Mouse (Mus musculus): ENCODE data around the gene Prlr. TPM values are rescaled to one million over a fixed set of nuclear protein-coding genes. Genes with fewer than 3 reads are reported as not detected.
A peak's percentile ranks its signal among the peaks of the same experiment; 100 is the strongest.

Prlr gene
- polyA plus RNA-seq, 1 experiment = 0.08 TPM

- DNase-seq (ENCODE audit: extremely low spot score in 1 of 2, low spot score in 1 of 2) = no peak
Observed at GRCm38 (mm10) chr15:10228636-10229035, 51.6 kb downstream of the Prlr start.

- no peak for DNase-seq (ENCODE audit: extremely low spot score in 1 of 2, low spot score in 1 of 2)
Observed at GRCm38 (mm10) chr15:10235977-10236376, 58.9 kb downstream of the Prlr start.

DNA sequence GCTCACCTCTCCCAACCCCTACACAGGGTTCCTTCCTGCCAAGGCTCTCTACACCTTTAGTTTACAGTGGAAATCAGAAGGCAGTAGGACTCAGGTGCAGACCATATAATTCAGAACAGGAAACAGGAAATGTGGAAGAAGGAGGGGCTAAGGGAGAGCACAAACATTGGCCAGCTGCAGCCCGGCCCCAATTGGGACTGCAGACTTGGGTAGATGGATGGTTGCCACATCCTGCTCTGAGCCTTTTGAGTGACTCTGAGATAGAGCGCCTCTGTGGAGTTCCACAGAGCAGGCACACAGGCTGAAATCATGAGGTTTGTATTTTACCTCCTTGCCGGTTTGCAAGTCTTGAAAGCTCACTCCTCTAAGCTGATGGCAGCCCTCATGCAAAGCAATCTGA lies 59.8 kb downstream of the Prlr start:
- no peak for DNase-seq (ENCODE audit: extremely low spot score in 1 of 2, low spot score in 1 of 2)

GRCm38 (mm10) chr15:10238454-10238853 lies 61.4 kb downstream of the Prlr start:
- no peak for DNase-seq (ENCODE audit: extremely low spot score in 1 of 2, low spot score in 1 of 2)

GRCm38 (mm10) chr15:10240228-10240795 lies 63.3 kb downstream of the Prlr start:
- DNase-seq (ENCODE audit: extremely low spot score in 1 of 2, low spot score in 1 of 2) = no peak

GRCm38 (mm10) chr15:10242250-10242649 lies 65.2 kb downstream of the Prlr start:
- DNase-seq (ENCODE audit: extremely low spot score in 1 of 2, low spot score in 1 of 2) = no peak

GRCm38 (mm10) chr15:10249285-10249684 lies 72.2 kb downstream of the Prlr start:
- no peak for DNase-seq (ENCODE audit: extremely low spot score in 1 of 2, low spot score in 1 of 2)

DNA sequence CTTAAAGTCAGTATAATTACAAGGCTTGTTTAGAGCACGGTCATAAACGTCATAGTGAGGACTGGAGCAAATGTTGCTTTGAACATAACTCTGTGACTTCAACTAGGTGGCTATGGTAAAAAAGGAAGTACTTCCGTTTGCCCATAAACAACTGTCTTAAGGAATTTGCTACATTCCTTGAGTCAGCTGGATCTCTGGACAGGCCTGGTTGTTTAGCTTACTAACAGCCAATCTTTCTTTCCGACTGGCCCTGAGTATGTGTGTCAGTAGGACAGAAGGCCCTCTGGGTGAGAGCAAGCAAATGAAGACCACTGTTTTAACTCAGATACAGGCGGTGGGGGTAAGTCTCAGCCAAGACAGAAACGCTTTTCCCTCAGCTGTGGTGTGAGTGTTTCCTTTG lies 73.7 kb downstream of the Prlr start:
- no peak for DNase-seq (ENCODE audit: extremely low spot score in 1 of 2, low spot score in 1 of 2)

DNA sequence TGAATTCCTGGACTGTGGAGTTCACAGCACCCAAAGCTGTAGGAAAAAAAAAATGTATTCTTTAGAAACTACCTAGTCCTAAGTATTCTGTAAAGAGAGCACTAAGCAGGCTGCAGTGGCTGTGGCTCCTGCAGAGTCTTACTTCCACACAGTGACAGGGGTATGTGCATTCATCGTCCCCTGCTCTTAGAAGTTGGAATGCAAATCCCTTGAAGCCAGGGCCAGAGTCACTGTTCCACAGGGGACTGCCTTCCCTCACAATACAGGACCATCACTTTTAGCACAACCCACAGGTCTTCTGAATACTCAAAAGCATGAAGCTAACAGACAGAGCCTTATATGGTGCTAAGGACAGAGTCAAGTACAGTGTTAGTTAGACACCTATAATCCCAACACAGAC lies 75.5 kb downstream of the Prlr start:
- DNase-seq (ENCODE audit: extremely low spot score in 1 of 2, low spot score in 1 of 2) = no peak

- DNase-seq (ENCODE audit: extremely low spot score in 1 of 2, low spot score in 1 of 2) = no peak
Observed at GRCm38 (mm10) chr15:10262219-10262618, 85.2 kb downstream of the Prlr start.

DNA sequence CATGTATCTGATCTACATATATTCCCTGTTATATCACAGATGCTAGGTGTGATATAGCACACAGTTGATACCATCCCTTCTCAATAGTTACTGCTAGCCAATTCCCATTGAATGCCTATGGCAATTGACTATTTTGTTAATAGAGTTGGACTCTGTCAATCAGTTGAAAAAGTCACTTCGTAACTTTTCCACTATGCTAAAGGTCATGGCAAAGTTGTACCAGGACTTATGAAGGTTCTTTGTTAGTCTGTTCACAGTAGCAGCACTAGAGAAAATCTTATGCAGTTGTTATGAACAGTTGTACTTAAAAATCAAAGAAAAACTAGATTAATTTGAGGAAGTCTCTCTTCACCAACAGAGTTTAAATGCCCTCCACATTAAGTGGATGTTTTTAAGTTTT lies 85.6 kb downstream of the Prlr start:
- DNase-seq (ENCODE audit: extremely low spot score in 1 of 2, low spot score in 1 of 2) = no peak

DNA sequence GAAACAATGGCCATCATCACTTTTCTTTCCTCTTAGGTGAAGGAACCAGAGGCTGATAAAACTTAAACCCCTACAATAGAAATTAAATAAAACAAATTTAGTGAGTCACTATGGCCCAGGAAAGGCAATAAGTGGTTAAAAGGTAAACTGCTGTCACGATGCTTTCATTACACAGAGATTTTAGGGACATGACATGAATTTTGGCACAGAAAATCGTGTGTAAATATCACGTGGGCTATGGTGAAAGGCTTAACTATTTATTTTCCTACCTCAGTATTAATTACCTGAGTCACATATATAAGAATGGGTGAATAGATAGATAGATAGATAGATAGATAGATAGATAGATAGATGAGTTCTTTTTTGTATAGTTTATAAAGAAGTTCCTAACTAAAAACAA lies 86.4 kb downstream of the Prlr start:
- DNase-seq (ENCODE audit: extremely low spot score in 1 of 2, low spot score in 1 of 2) = no peak

DNA sequence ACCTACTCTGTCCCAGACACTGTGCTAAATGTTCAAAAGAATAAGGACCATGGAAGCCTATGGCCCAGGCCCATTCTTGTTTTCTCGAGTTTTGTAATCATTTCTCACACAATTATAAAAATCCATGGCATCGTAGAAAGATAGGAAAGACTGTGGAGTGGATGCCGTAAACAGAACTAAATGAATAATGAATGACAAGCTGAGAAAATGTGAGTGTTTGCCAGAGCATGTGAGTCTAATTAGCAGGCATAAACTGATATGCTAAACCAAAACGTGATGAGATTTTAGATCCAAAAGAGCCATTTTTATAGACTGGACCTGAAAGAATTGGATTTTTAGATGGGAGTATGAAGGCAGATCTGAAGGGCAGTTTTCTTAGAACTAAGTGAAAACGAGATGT lies 87.8 kb downstream of the Prlr start:
- DNase-seq (ENCODE audit: extremely low spot score in 1 of 2, low spot score in 1 of 2) = no peak

DNA sequence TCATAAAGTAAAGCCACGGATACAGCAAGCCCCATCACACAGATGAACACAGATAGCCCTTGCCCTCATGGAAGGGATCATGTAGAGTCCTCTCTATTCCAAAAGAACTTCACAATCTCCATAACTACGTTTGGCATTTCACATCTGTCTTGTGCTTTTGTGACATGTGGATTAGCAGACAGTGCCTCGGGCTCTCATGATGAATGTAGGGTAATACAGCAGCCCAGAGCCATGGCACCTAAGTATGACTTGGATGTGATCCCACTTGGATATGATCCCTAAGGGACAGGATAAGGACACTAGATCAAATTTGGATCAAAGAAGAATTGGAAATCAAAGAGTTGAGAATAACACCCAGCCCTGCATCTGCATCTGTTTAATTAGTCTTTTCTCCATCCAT lies 90.2 kb downstream of the Prlr start:
- no peak for DNase-seq (ENCODE audit: extremely low spot score in 1 of 2, low spot score in 1 of 2)

DNA sequence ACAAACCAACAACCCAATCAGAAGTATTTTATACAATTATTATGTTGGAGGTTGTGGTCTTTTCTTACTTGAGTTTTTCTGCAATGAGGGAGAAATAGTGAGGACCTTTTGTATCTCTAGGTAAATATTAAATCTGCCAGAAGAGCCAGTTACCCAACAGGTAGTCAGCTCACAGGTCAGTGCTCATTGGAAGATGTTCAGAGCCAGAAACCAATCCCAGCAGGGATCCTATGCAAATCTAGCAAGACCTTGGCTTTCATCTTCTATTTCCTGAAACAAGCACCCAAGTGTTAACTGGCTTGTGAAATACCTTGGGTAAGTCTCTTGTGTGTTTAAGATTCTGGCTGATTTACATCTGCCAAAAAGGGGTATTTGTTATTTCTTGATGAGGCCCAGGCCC lies 99.3 kb downstream of the Prlr start:
- DNase-seq (ENCODE audit: extremely low spot score in 1 of 2, low spot score in 1 of 2) = no peak

DNA sequence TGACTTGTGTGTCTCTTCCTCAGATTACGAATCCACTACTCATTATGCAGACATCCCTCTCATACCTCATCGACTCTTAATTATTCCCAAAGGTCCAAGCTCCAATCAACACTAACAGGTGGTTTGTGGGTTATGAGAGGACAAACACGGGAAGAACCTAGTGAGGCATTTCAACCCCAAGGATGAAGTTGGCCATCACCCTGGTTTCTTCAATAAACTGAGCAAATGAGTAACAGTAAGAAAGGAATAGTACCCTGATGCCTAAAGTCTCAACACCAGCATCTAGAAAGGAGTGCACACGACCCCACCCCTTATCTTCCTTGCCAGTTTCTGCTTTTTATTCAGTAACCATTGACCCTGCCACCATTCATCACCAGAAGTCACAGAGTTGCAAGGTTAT lies 100.4 kb downstream of the Prlr start:
- DNase-seq (ENCODE audit: extremely low spot score in 1 of 2, low spot score in 1 of 2) = no peak

DNA sequence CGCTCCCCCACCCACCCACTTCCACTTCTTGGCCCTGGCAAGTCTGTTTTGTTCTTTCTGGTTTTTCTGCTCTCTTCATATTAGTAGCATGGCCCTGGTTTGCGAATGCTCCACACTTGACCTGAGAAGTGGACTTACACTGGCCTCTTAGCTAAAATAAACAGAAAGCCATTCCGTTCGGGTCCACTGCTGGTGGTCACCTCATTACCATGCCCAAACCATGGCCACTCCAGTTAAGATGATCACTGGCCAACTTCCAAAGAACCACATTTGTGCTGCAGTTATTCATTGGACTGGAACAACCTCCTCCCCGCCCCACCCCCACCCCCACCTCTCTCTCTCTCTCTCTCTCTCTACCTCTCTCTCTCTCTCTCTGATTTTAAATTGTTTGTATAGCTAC lies 104.5 kb downstream of the Prlr start:
- DNase-seq (ENCODE audit: extremely low spot score in 1 of 2, low spot score in 1 of 2) = no peak

- no peak for DNase-seq (ENCODE audit: extremely low spot score in 1 of 2, low spot score in 1 of 2)
Observed at GRCm38 (mm10) chr15:10283661-10284060, 106.6 kb downstream of the Prlr start.

DNA sequence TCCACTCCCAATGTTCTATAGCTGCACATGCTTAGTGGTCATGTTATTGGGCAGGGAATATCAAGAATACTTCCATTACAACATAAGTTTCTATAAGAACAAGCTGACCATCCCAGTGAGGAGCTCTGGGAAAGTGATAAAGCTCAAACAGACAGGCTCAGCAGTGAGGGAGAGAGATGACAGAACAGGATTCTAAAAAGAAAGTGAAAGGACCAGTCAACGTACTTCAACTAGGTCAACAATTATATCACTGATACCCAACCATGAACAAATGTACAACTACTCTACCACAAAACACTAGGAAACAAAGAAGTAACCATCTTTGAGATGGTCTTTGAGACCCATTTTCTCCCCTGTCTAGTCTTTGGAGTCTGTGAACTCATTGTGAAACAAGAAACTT lies 119.5 kb downstream of the Prlr start:
- DNase-seq (ENCODE audit: extremely low spot score in 1 of 2, low spot score in 1 of 2) = no peak

DNA sequence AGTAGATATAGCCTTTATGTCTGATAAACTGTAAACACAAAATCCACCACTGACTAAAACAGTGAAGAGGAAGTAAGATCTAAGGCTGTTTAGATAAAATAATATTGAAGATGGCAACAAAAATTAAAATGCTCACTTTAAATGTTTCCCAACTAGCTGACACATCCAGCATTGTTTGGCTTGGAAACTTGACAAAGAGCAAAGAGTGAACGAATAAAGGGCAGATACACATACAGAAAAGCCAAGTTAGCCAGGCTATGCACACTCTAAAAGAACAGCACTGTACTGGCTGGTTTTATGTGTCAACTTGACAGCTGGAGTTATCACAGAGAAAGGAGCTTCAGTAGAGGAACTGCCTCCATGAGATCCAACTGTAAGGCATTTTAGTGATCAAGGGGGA lies 121.0 kb downstream of the Prlr start:
- DNase-seq (ENCODE audit: extremely low spot score in 1 of 2, low spot score in 1 of 2) = no peak

- DNase-seq (ENCODE audit: extremely low spot score in 1 of 2, low spot score in 1 of 2) = no peak
Observed at GRCm38 (mm10) chr15:10299467-10299866, 122.4 kb downstream of the Prlr start.

DNA sequence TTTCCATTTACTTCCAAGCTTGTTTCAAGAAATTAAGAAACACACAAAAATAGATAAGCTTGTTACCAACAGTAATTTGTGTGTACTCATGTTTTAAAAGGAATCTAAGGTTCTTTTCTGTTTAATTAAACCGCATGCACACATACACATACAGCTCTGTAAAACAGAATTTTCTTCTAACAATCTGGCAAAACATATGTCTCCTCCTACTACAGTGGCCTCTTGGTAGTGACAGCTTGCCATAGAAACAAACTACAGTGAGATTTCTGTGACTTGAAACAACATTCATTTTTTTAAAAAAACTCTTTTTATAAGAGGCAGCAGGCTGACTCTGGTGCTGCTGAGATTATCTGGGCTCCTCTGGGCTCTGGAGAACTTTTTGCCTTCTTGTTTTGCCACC lies 129.4 kb downstream of the Prlr start:
- peak; percentile 1 to 35 for DNase-seq (ENCODE audit: extremely low spot score in 1 of 2, low spot score in 1 of 2)

DNA sequence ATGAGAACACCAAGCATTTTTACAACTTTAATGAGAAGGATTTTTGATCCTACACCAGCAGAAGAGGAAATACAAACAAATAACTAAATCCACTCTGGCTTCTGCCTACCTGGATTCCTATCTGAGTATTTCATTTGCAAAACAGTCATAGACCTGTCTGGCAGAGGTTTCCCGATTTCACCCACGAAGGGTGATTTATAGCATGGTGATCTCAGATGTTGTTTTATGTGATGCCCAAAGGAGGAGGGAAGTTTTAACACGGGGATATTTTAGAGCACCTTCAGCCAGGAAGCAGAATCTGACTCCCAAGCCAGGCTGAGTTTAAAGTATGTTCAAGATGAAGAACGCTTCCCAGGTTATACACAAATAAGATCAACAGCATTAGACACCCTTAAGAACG lies 134.8 kb downstream of the Prlr start:
- no peak for DNase-seq (ENCODE audit: extremely low spot score in 1 of 2, low spot score in 1 of 2)
